Mouse (Mus musculus): ENCODE measurements around the gene Ptprd.

DNA sequence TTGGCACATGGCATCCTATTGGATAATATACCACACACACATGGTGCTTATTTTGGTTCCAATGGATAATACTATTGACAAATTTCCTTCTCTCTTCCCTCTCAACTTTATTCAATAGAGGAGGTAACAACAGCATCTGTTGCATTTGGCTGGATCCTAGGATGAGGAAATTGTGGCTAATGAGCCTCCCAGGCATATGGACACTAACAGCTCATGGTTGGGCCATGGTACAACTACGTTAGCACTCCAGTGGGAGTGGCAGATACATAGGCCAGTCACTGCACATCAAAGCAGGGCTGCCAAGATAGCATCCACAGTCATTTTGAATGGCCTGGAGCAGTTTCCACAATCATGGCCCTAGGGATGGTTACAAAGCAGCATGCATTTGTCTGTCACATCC lies 2238.4 kb downstream of the Ptprd start:
- TF ChIP-seq EP300 (optimal IDR thresholded peaks at IDR 0.05) (no peak), CTCF (IDR thresholded peaks at IDR 0.05; ENCODE audit: low read depth) (no peak)

All from stomach, postnatal 0 days (tissue).